12 mouse cellular contexts compared by ENCODE assay signal in the genomic region with DNA sequence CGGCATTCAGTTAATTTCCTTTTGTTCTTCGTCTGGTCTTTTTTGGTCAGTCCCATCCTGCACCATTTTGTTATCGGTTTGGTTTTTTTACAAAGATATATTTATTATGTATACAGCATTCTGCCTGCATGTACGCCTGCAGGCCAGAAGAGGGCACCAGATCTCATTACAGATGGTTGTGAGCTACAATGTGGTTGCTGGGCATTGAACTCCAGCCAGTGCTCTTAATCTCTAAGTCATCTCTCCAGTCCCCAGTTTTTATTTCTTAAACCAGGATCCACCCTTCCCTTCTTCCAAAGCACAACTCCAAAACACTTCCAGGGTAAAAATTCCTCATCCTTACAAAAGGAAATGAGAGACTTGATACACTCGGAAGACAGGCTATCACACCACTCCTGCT. TPM values are rescaled to one million over a fixed set of nuclear protein-coding genes. Genes with fewer than 3 reads are reported as not detected.
DNase-seq lines count a peak whose midpoint lies in the region; ATAC-seq and TF ChIP-seq lines count a peak whose summit lies in the region.
"Had no signal": no experiment of that assay in that cellular context is flagged by ENCODE, and none has a peak within 500 bp of the region (broad histone marks: within the 10 kb centered on the region; RNA-seq: fewer than 3 reads in every experiment).

No protein-coding gene starts in this region.

- peaks cover 2% of the 10 kb centered on the region; the same call in 1 of the 2 replicates for H3K36me3 ChIP-seq in forebrain, embryonic 14.5 days (ENCODE audit: control insufficient read depth, insufficient read depth, low read length)
- peaks cover 3% of the 10 kb centered on the region for H3K36me3 ChIP-seq in forebrain, embryonic 10.5 days (replicated peaks)
- H3K36me3 ChIP-seq in midbrain, postnatal 0 days (ENCODE audit: insufficient read depth, low read length), result no peaks in the 10 kb centered on the region
- H3K36me3 ChIP-seq in midbrain, embryonic 15.5 days (replicated peaks), result no peaks in the 10 kb centered on the region
- no peaks in the 10 kb centered on the region for H3K36me3 ChIP-seq in stomach, postnatal 0 days (ENCODE audit: control insufficient read depth, insufficient read depth, low read length)

- H3K4me3 ChIP-seq in forebrain, embryonic 14.5 days (ENCODE audit: low read depth, low read length), result no peak overlapping the region
- no peak overlapping the region for H3K4me3 ChIP-seq in forebrain, embryonic 10.5 days
- H3K4me3 ChIP-seq in midbrain, postnatal 0 days (ENCODE audit: low read depth, low read length), result no peak overlapping the region
- H3K4me3 ChIP-seq in midbrain, embryonic 15.5 days, result no peak overlapping the region
- H3K4me3 ChIP-seq in bone marrow macrophage, adult 2 months (ENCODE audit: insufficient read depth, low read length), result no peak overlapping the region
- no peak overlapping the region for H3K4me3 ChIP-seq in stomach, postnatal 0 days (ENCODE audit: low read depth, low read length)

- TF ChIP-seq EP300 in stomach, postnatal 0 days (optimal IDR thresholded peaks at IDR 0.05), result no peak

- TF ChIP-seq CTCF in midbrain, postnatal 0 days (IDR thresholded peaks at IDR 0.05), result peak; percentile 69
- TF ChIP-seq CTCF in bone marrow macrophage, adult 2 months (IDR thresholded peaks at IDR 0.05; ENCODE audit: low read depth, low read length), result peak; percentile 37; the same call in 1 of the 2 replicates
- peak; percentile 78 for TF ChIP-seq CTCF in stomach, postnatal 0 days (IDR thresholded peaks at IDR 0.05; ENCODE audit: low read depth)

- TF ChIP-seq POLR2A in bone marrow macrophage, adult 2 months (IDR thresholded peaks at IDR 0.05; ENCODE audit: borderline replicate concordance, low read depth, low read length), result no peak

- WGBS in forebrain, embryonic 14.5 days, result 59% methylated on average over 5 of the region's 5 CpGs
- WGBS in forebrain, embryonic 10.5 days, result 61% methylated on average over 5 of the region's 5 CpGs
- 60% methylated on average over 5 of the region's 5 CpGs for WGBS in midbrain, postnatal 0 days
- WGBS in midbrain, embryonic 15.5 days, result 59% methylated on average over 5 of the region's 5 CpGs
- 65% methylated on average over 5 of the region's 5 CpGs for WGBS in stomach, postnatal 0 days

- H3K4me2 ChIP-seq in forebrain, embryonic 14.5 days (ENCODE audit: low read length), result no peak overlapping the region
- H3K4me2 ChIP-seq in midbrain, postnatal 0 days (ENCODE audit: low read depth, low read length, poor library complexity, severe bottlenecking), result no peak overlapping the region
- H3K4me2 ChIP-seq in midbrain, embryonic 15.5 days, result no peak overlapping the region
- no peak overlapping the region for H3K4me2 ChIP-seq in stomach, postnatal 0 days (replicated peaks; ENCODE audit: low read depth)
- H3K4me2 ChIP-seq: midbrain, embryonic 11.5 days had no signal

- no peaks in the 10 kb centered on the region for H3K27me3 ChIP-seq in forebrain, embryonic 14.5 days (replicated peaks; ENCODE audit: control insufficient read depth, insufficient read depth, low read length)
- peaks cover 7% of the 10 kb centered on the region; the same call in 1 of the 2 replicates for H3K27me3 ChIP-seq in forebrain, embryonic 10.5 days (ENCODE audit: poor library complexity, severe bottlenecking)
- no peaks in the 10 kb centered on the region for H3K27me3 ChIP-seq in midbrain, postnatal 0 days (ENCODE audit: insufficient read depth, low read length)
- no peaks in the 10 kb centered on the region for H3K27me3 ChIP-seq in midbrain, embryonic 15.5 days (replicated peaks)
- no peaks in the 10 kb centered on the region for H3K27me3 ChIP-seq in stomach, postnatal 0 days (ENCODE audit: control insufficient read depth, insufficient read depth, low read length)

- H3K4me1 ChIP-seq in forebrain, embryonic 14.5 days (ENCODE audit: control insufficient read depth, insufficient read depth, low read length), result peaks cover 12% of the 10 kb centered on the region; the same call in 1 of the 2 replicates
- H3K4me1 ChIP-seq in forebrain, embryonic 10.5 days, result peaks cover 22% of the 10 kb centered on the region
- H3K4me1 ChIP-seq in midbrain, postnatal 0 days (ENCODE audit: insufficient read depth, low read length), result peaks cover 5% of the 10 kb centered on the region; the same call in 1 of the 2 replicates
- H3K4me1 ChIP-seq in midbrain, embryonic 15.5 days, result peaks cover 17% of the 10 kb centered on the region
- H3K4me1 ChIP-seq in bone marrow macrophage, adult 2 months (ENCODE audit: control insufficient read depth, insufficient read depth, low read length), result peaks cover 16% of the 10 kb centered on the region
- H3K4me1 ChIP-seq in stomach, postnatal 0 days (replicated peaks; ENCODE audit: control insufficient read depth, insufficient read depth), result no peaks in the 10 kb centered on the region

- H3K9ac ChIP-seq in forebrain, embryonic 14.5 days (ENCODE audit: low read length), result no peak overlapping the region
- no peak overlapping the region for H3K9ac ChIP-seq in midbrain, postnatal 0 days (replicated peaks; ENCODE audit: low read length, poor library complexity, severe bottlenecking)
- no peak overlapping the region for H3K9ac ChIP-seq in midbrain, embryonic 15.5 days
- no peak overlapping the region for H3K9ac ChIP-seq in stomach, postnatal 0 days (ENCODE audit: low read length)

- DNase-seq in forebrain, embryonic 14.5 days (ENCODE audit: low spot score), result peak; percentile 46
- DNase-seq in forebrain, embryonic 10.5 days (ENCODE audit: extremely low spot score, low spot score), result no peak
- DNase-seq in midbrain, postnatal 0 days (ENCODE audit: low spot score), result peak; percentile 33
- DNase-seq in stomach, postnatal 0 days (ENCODE audit: low spot score), result no peak
- DNase-seq in gastrocnemius, postnatal 10 days, result no peak
- DNase-seq: gastrocnemius, postnatal 36 days; right cerebral cortex, adult 18-20 months had no signal

- no peak overlapping the region for H3K27ac ChIP-seq in forebrain, embryonic 14.5 days (ENCODE audit: low read depth, low read length)
- H3K27ac ChIP-seq in forebrain, embryonic 10.5 days, result no peak overlapping the region
- H3K27ac ChIP-seq in midbrain, postnatal 0 days (ENCODE audit: low read depth, low read length), result no peak overlapping the region
- no peak overlapping the region for H3K27ac ChIP-seq in midbrain, embryonic 15.5 days
- no peak overlapping the region for H3K27ac ChIP-seq in bone marrow macrophage, adult 2 months (ENCODE audit: insufficient read depth, low read depth, low read length)
- no peak overlapping the region for H3K27ac ChIP-seq in stomach, postnatal 0 days (replicated peaks)

- H3K9me3 ChIP-seq in forebrain, embryonic 14.5 days (replicated peaks; ENCODE audit: control insufficient read depth, low read length), result no peaks in the 10 kb centered on the region
- no peaks in the 10 kb centered on the region for H3K9me3 ChIP-seq in forebrain, embryonic 10.5 days
- no peaks in the 10 kb centered on the region for H3K9me3 ChIP-seq in midbrain, postnatal 0 days (ENCODE audit: low read length)
- no peaks in the 10 kb centered on the region for H3K9me3 ChIP-seq in midbrain, embryonic 15.5 days
- no peaks in the 10 kb centered on the region for H3K9me3 ChIP-seq in stomach, postnatal 0 days (ENCODE audit: control insufficient read depth, low read length)

- no peak for ATAC-seq in forebrain, embryonic 14.5 days
- no peak for ATAC-seq in midbrain, postnatal 0 days (ENCODE audit: low FRiP score)
- no peak for ATAC-seq in midbrain, embryonic 15.5 days (replicated peaks)
- ATAC-seq in stomach, postnatal 0 days (ENCODE audit: low FRiP score, low TSS enrichment), result no peak
- ATAC-seq in megakaryocyte-erythroid progenitor cell, adult 5-6 weeks (replicated peaks; ENCODE audit: low FRiP score, low TSS enrichment, poor library complexity, severe bottlenecking), result no peak
- ATAC-seq: intestine, embryonic 16.5 days had no signal

RNA-seq across cellular contexts. Expression of a gene that starts 3.3 kb away (rescaled TPM):
- 274 and 289 TPM in 2 replicates for polyA plus RNA-seq in forebrain, embryonic 14.5 days (2014; fragmentation: Nextera tagmentation; extraction: Ambion mirVana)
- 200 and 201 TPM in 2 replicates for polyA plus RNA-seq in forebrain, embryonic 10.5 days (2016; fragmentation: Nextera tagmentation; extraction: Ambion mirVana)
- total RNA-seq in midbrain, postnatal 0 days (2014; rRNA removed), result 98.6 and 104 TPM in 2 replicates
- polyA plus RNA-seq in midbrain, postnatal 0 days (2015; fragmentation: Nextera tagmentation; extraction: Ambion mirVana), result 296 and 303 TPM in 2 replicates
- 234 and 252 TPM in 2 replicates for polyA plus RNA-seq in midbrain, embryonic 15.5 days (2015; fragmentation: Nextera tagmentation; extraction: Ambion mirVana)
- 88.5 and 89.7 TPM in 2 replicates for polyA plus RNA-seq in bone marrow macrophage, adult 2 months (2012; ENCODE audit: insufficient read depth, insufficient read length, missing spikeins)
- polyA plus RNA-seq in stomach, postnatal 0 days (2015; fragmentation: Nextera tagmentation; extraction: Ambion mirVana), result 312 and 339 TPM in 2 replicates
- 100 to 1,000 TPM; 141 to 159 TPM for total RNA-seq in gastrocnemius, postnatal 10 days (2021)
- 504 and 507 TPM in 2 replicates for total RNA-seq in megakaryocyte-erythroid progenitor cell, adult 5-6 weeks (2014; fragmentation: Nextera tagmentation)
- total RNA-seq in megakaryocyte-erythroid progenitor cell, adult 5-6 weeks (2017), result 266 and 434 TPM in 2 replicates

RNA-seq across cellular contexts. Expression of a gene that starts 5.8 kb away (rescaled TPM):
- 4.3 and 5.1 TPM in 2 replicates for polyA plus RNA-seq in forebrain, embryonic 14.5 days (2014; fragmentation: Nextera tagmentation; extraction: Ambion mirVana)
- 4.1 and 4.3 TPM in 2 replicates for polyA plus RNA-seq in forebrain, embryonic 10.5 days (2016; fragmentation: Nextera tagmentation; extraction: Ambion mirVana)
- 3.9 and 7.7 TPM in 2 replicates for total RNA-seq in midbrain, postnatal 0 days (2014; rRNA removed)
- 2.4 and 2.9 TPM in 2 replicates for polyA plus RNA-seq in midbrain, postnatal 0 days (2015; fragmentation: Nextera tagmentation; extraction: Ambion mirVana)
- 4.7 and 4.9 TPM in 2 replicates for polyA plus RNA-seq in midbrain, embryonic 15.5 days (2015; fragmentation: Nextera tagmentation; extraction: Ambion mirVana)
- polyA plus RNA-seq in bone marrow macrophage, adult 2 months (2012; ENCODE audit: insufficient read depth, insufficient read length, missing spikeins), result 30.9 and 32.7 TPM in 2 replicates
- polyA plus RNA-seq in stomach, postnatal 0 days (2015; fragmentation: Nextera tagmentation; extraction: Ambion mirVana), result 9.3 and 9.5 TPM in 2 replicates
- 1 to 10 TPM; 3.1 to 5.5 TPM for total RNA-seq in gastrocnemius, postnatal 10 days (2021)
- 8.8 and 12.9 TPM in 2 replicates for total RNA-seq in megakaryocyte-erythroid progenitor cell, adult 5-6 weeks (2014; fragmentation: Nextera tagmentation)
- 8.2 and 10.6 TPM in 2 replicates for total RNA-seq in megakaryocyte-erythroid progenitor cell, adult 5-6 weeks (2017)

RNA-seq across cellular contexts. Expression of a gene that starts 8.0 kb away (rescaled TPM):
- polyA plus RNA-seq in forebrain, embryonic 14.5 days (2014; fragmentation: Nextera tagmentation; extraction: Ambion mirVana), result 48.2 and 51.5 TPM in 2 replicates
- polyA plus RNA-seq in forebrain, embryonic 10.5 days (2016; fragmentation: Nextera tagmentation; extraction: Ambion mirVana), result 52.4 and 54.6 TPM in 2 replicates
- total RNA-seq in midbrain, postnatal 0 days (2014; rRNA removed), result 46.4 and 48.9 TPM in 2 replicates
- polyA plus RNA-seq in midbrain, postnatal 0 days (2015; fragmentation: Nextera tagmentation; extraction: Ambion mirVana), result 40.6 and 41.8 TPM in 2 replicates
- polyA plus RNA-seq in midbrain, embryonic 15.5 days (2015; fragmentation: Nextera tagmentation; extraction: Ambion mirVana), result 45.4 and 51.0 TPM in 2 replicates
- 20.2 and 24.9 TPM in 2 replicates for polyA plus RNA-seq in bone marrow macrophage, adult 2 months (2012; ENCODE audit: insufficient read depth, insufficient read length, missing spikeins)
- 63.9 and 70.4 TPM in 2 replicates for polyA plus RNA-seq in stomach, postnatal 0 days (2015; fragmentation: Nextera tagmentation; extraction: Ambion mirVana)
- total RNA-seq in gastrocnemius, postnatal 10 days (2021), result 100 to 1,000 TPM; 115 to 167 TPM
- 39.2 and 44.9 TPM in 2 replicates for total RNA-seq in megakaryocyte-erythroid progenitor cell, adult 5-6 weeks (2014; fragmentation: Nextera tagmentation)
- total RNA-seq in megakaryocyte-erythroid progenitor cell, adult 5-6 weeks (2017), result 23.4 and 37.2 TPM in 2 replicates

RNA-seq across cellular contexts. Expression of a gene that starts 40.5 kb away (rescaled TPM):
- polyA plus RNA-seq in forebrain, embryonic 14.5 days (2014; fragmentation: Nextera tagmentation; extraction: Ambion mirVana), result 19.2 and 21.0 TPM in 2 replicates
- 23.8 and 24.4 TPM in 2 replicates for polyA plus RNA-seq in forebrain, embryonic 10.5 days (2016; fragmentation: Nextera tagmentation; extraction: Ambion mirVana)
- total RNA-seq in midbrain, postnatal 0 days (2014; rRNA removed), result 40.2 and 42.1 TPM in 2 replicates
- 29.7 and 31.9 TPM in 2 replicates for polyA plus RNA-seq in midbrain, postnatal 0 days (2015; fragmentation: Nextera tagmentation; extraction: Ambion mirVana)
- polyA plus RNA-seq in midbrain, embryonic 15.5 days (2015; fragmentation: Nextera tagmentation; extraction: Ambion mirVana), result 28.9 and 31.4 TPM in 2 replicates
- polyA plus RNA-seq in bone marrow macrophage, adult 2 months (2012; ENCODE audit: insufficient read depth, insufficient read length, missing spikeins), result 64.2 and 81.2 TPM in 2 replicates
- 59.3 and 70.0 TPM in 2 replicates for polyA plus RNA-seq in stomach, postnatal 0 days (2015; fragmentation: Nextera tagmentation; extraction: Ambion mirVana)
- total RNA-seq in gastrocnemius, postnatal 10 days (2021), result 10 to 100 TPM; 36.3 to 39.5 TPM
- total RNA-seq in megakaryocyte-erythroid progenitor cell, adult 5-6 weeks (2014; fragmentation: Nextera tagmentation), result 38.4 and 38.6 TPM in 2 replicates
- 13.0 and 19.9 TPM in 2 replicates for total RNA-seq in megakaryocyte-erythroid progenitor cell, adult 5-6 weeks (2017)

RNA-seq across cellular contexts. Expression of a gene that starts 52.5 kb away (rescaled TPM):
- 19.6 and 26.4 TPM in 2 replicates for polyA plus RNA-seq in forebrain, embryonic 14.5 days (2014; fragmentation: Nextera tagmentation; extraction: Ambion mirVana)
- polyA plus RNA-seq in forebrain, embryonic 10.5 days (2016; fragmentation: Nextera tagmentation; extraction: Ambion mirVana), result 12.5 TPM in 2 replicates
- total RNA-seq in midbrain, postnatal 0 days (2014; rRNA removed), result 35.6 and 47.4 TPM in 2 replicates
- 33.0 and 34.0 TPM in 2 replicates for polyA plus RNA-seq in midbrain, postnatal 0 days (2015; fragmentation: Nextera tagmentation; extraction: Ambion mirVana)
- 45.2 and 47.1 TPM in 2 replicates for polyA plus RNA-seq in midbrain, embryonic 15.5 days (2015; fragmentation: Nextera tagmentation; extraction: Ambion mirVana)
- not detected in 2 replicates for polyA plus RNA-seq in bone marrow macrophage, adult 2 months (2012; ENCODE audit: insufficient read depth, insufficient read length, missing spikeins)
- 0.47 and 0.59 TPM in 2 replicates for polyA plus RNA-seq in stomach, postnatal 0 days (2015; fragmentation: Nextera tagmentation; extraction: Ambion mirVana)
- total RNA-seq in gastrocnemius, postnatal 10 days (2021), result under 1 TPM in 1 of 2 experiments, not detected in 1; 0.14 TPM
- 0.50 and 3.5 TPM in 2 replicates for total RNA-seq in megakaryocyte-erythroid progenitor cell, adult 5-6 weeks (2014; fragmentation: Nextera tagmentation)
- 0.80 and 2.0 TPM in 2 replicates for total RNA-seq in megakaryocyte-erythroid progenitor cell, adult 5-6 weeks (2017)
- total RNA-seq: gastrocnemius, postnatal 36 days had no signal

Comparison
In these comparisons a context has a peak if more than half of its experiments do, and no peak if none do; other contexts are left out.
1. DNase-seq: peak in forebrain, embryonic 14.5 days (single experiment) and midbrain, postnatal 0 days (single experiment); none in forebrain, embryonic 10.5 days (single experiment), stomach, postnatal 0 days (single experiment) and gastrocnemius, postnatal 10 days (single experiment).
2. Peak in every context shown above with its lines, with median percentiles within 50 percentile points of each other: CTCF ChIP-seq.